Mouse (Mus musculus): ENCODE measurements at regions not wholly inside any gene's neighbourhood (a gene's known extent, or its start where the extent isn't known, plus 50 kb on each side); places are given as distances from the start of the nearest gene placed in this dataset.
A peak's percentile ranks its signal among the peaks of the same experiment; 100 is the strongest.

- TF ChIP-seq POLR2A (IDR thresholded peaks at IDR 0.05; ENCODE audit: borderline replicate concordance, low read depth, low read length) = no peak
- peak; percentile 39; the same call in 1 of the 2 replicates for TF ChIP-seq CTCF (IDR thresholded peaks at IDR 0.05; ENCODE audit: low read depth, low read length)
Measured at GRCm38 (mm10) chr2:117541471-117541870, 198.7 kb upstream of the Rasgrp1 start.
